Mouse (Mus musculus) neural tube, embryonic 13.5 days (tissue): ENCODE measurements around the gene Gm42417. TPM values are rescaled to one million over a fixed set of nuclear protein-coding genes. Genes with fewer than 3 reads are reported as not detected.

Source experiments
- ATAC-seq: fragments of 200-750 bp; cut with Nextera tagmentation; 2 replicates; pipeline ENCODE4 v1.8.0; 2017; ENCODE audit warnings: low read depth, mild to moderate bottlenecking, moderate TSS enrichment, moderate library complexity
- H3K27ac ChIP-seq: fragments of 300-500 bp; sonication (generic); replicated peaks from 2 replicates; pipeline ENCODE4 v1.5.1; 2015; ENCODE audit warnings: moderate library complexity, mild to moderate bottlenecking, inconsistent platforms
- H3K27me3 ChIP-seq: fragments of 300-500 bp; sonication (generic); 2 replicates; pipeline ENCODE4 v1.6.1; 2015; ENCODE audit warnings: mild to moderate bottlenecking, inconsistent platforms
- H3K36me3 ChIP-seq: fragments of 300-500 bp; sonication (generic); 2 replicates; pipeline ENCODE4 v1.6.1; 2015; ENCODE audit warnings: mild to moderate bottlenecking, inconsistent platforms
- H3K4me1 ChIP-seq: fragments of 300-500 bp; sonication (generic); replicated peaks from 2 replicates; pipeline ENCODE4 v1.6.1; 2015; ENCODE audit warnings: inconsistent platforms
- H3K4me2 ChIP-seq: fragments of 300-500 bp; sonication (generic); 2 replicates; pipeline ENCODE4 v1.6.1; 2015; ENCODE audit warnings: inconsistent platforms, mild to moderate bottlenecking, moderate library complexity
- H3K4me3 ChIP-seq: fragments of 300-500 bp; sonication (generic); 2 replicates; pipeline ENCODE4 v1.5.1; 2015; ENCODE audit warnings: mild to moderate bottlenecking, inconsistent platforms
- H3K9ac ChIP-seq: fragments of 300-500 bp; sonication (generic); 2 replicates; pipeline ENCODE4 v1.6.1; 2015; ENCODE audit warnings: moderate library complexity, mild to moderate bottlenecking, inconsistent platforms
- H3K9me3 ChIP-seq: fragments of 300-500 bp; sonication (generic); 2 replicates; pipeline ENCODE4 v1.6.1; 2016; ENCODE audit warnings: inconsistent platforms
- WGBS: fragments of 180-500 bp; shearing (Covaris S2); methylation state at CpG from one replicate; pipeline ENCODE4 v1.1.7; 2015; 5-methylcytosine and 5-hydroxymethylcytosine counted together
- polyA plus RNA-seq: library from polyadenylated mRNA; unstranded; fragments of >200 nt; fragmentation: Nextera tagmentation; extraction: Ambion mirVana; gene quantifications from 2 replicates; pipeline ENCODE4 v1.2.1, GENCODE M21; 2015

The Gm42417 gene
- polyA plus RNA-seq, 1 experiment from 2014 or later = 0.32 TPM

DNA sequence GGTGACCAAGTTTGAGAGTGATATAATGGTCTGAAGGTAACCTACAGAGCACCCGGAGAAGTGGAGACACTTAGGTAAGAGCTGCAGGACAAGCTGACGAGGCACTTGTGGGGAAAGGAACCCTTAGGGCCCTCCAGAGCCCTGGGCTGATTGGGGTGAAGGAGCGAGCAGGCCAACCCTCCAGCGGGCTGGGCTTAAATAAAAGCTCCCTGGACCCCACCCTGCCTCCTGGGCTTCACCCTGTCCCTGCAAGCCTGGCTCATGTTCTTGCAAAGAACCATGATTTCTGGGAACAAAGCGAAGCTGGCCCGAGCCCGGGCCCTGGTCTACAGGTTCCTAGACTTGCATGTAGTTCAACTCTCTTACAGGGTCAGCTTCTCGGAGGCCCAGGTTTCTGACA is 34.3 kb upstream of the Gm42417 start:
- Histone ChIP-seq H3K4me2 (no peak overlapping the region), H3K9ac (no peak overlapping the region), H3K27ac (no peak overlapping the region), H3K9me3 (no peaks in the 10 kb centered on the region), H3K36me3 (no peaks in the 10 kb centered on the region), H3K4me1 (peaks cover 15% of the 10 kb centered on the region), H3K27me3 (peaks cover 7% of the 10 kb centered on the region; the same call in 1 of the 2 replicates), H3K4me3 (no peak overlapping the region)
- 84% methylated on average over 8 of the region's 8 CpGs for WGBS
- no peak for ATAC-seq

DNA sequence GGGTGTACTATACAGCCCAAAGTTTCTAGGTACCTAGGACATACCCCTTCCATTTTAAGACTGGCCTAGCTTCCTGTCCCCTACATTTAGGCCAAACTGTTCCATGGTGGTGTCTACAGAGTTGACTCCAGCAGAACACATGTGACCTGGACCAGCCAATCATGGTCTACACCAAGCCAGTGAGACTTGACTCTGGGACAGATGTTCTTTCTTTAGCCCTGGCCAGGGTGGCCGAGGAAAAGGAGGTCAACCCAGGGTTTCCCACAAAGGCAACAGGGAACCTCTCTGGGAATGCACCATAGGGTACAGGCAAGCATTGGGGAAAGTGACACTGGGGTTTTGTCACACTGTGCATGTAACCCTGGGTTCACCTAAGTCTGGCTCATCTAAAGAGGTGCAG is 33.5 kb upstream of the Gm42417 start:
- H3K4me3 ChIP-seq = no peak overlapping the region
- WGBS = 69% methylated on average over 1 of the region's 1 CpGs

DNA sequence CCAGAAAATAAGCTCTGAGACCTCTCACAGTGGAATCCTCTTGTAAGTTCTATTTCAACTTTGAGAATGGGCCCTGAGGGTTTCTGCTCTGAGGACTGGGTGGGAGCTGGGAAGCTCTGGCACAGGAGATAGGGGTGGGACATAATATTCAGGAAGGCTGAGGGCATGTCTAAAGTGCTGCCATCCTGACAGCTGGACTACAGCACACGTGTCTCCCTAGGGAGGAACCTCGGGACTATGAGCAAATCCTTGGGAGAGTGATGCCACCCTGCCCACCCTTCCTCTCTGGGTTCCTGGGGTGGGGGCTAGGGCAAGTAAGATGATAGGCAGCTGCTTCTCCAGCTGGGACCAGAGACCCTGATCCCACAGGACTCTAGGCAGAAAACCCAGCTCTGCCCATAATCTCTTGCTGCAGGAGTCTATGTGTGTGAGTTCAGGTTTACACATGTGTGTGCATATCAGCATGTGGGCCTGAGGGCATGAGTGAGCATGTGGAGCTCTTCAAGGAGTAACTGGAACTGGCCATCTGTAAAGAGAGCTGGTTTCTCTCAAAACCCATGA is 33.0 kb upstream of the Gm42417 start:
- ATAC-seq = no peak
- H3K27ac ChIP-seq = no peak overlapping the region
- H3K9me3 ChIP-seq = no peaks in the 10 kb centered on the region
- no peaks in the 10 kb centered on the region for H3K36me3 ChIP-seq
- no peaks in the 10 kb centered on the region; the same call in 1 of the 2 replicates for H3K27me3 ChIP-seq
- no peak overlapping the region for H3K4me2 ChIP-seq
- no peak overlapping the region for H3K9ac ChIP-seq
- H3K4me3 ChIP-seq = no peak overlapping the region
- 54% methylated on average over 2 of the region's 2 CpGs for WGBS
- H3K4me1 ChIP-seq = peaks cover 23% of the 10 kb centered on the region

More for the DNA sequence above, 33.5 kb upstream of the Gm42417 start:
- H3K27me3 ChIP-seq = no peaks in the 10 kb centered on the region; the same call in 1 of the 2 replicates
- H3K36me3 ChIP-seq = no peaks in the 10 kb centered on the region
- peaks cover 23% of the 10 kb centered on the region for H3K4me1 ChIP-seq
- no peaks in the 10 kb centered on the region for H3K9me3 ChIP-seq
- H3K27ac ChIP-seq = no peak overlapping the region
- H3K9ac ChIP-seq = no peak overlapping the region
- no peak overlapping the region for H3K4me2 ChIP-seq
- no peak for ATAC-seq

DNA sequence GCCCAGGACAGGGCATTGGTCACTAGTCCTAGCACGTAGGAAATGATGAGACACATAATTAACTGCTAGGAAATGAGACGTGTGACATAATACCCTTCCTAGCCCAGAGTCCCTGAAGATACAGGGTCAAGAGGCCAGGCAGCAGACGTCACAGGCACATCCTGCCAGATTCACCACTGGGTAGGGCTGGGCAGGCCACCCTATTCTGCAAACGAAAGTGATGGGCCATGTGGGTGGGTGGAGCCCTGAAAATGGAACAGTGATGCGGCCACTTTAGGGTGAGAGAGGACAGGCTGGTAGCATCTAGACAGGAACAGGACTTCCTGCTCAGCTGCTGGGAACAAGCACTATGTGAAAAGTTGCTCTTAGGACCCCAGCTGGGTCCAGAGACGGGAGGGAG is 32.4 kb upstream of the Gm42417 start:
- WGBS = 50% methylated on average over 6 of the region's 6 CpGs
- Histone ChIP-seq H3K4me3 (no peak overlapping the region), H3K9ac (no peak overlapping the region), H3K4me2 (no peak overlapping the region), H3K27ac (no peak overlapping the region), H3K27me3 (no peaks in the 10 kb centered on the region), H3K4me1 (peaks cover 24% of the 10 kb centered on the region), H3K9me3 (no peaks in the 10 kb centered on the region), H3K36me3 (no peaks in the 10 kb centered on the region)
- no peak for ATAC-seq

DNA sequence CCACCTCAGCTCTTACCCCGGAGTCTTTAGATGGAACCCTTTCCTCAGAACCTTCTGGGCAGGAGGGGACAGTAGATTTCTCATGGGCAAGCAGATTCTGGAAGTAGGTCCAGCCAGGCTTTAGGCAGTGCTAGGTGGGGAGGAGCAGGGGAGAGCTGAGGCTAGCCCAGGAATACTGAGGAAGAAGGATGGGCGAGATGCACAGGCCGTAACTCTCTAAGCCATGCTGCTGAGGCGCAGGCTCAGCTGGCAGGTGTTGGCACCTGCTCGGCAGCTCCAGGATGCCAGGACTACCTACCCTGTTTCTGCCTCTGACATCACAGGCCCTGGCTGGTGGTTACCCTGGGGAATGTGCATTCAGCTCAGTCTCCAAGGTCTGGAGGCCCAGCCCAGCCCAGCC is 31.1 kb upstream of the Gm42417 start:
- H3K27ac ChIP-seq = no peak overlapping the region

DNA sequence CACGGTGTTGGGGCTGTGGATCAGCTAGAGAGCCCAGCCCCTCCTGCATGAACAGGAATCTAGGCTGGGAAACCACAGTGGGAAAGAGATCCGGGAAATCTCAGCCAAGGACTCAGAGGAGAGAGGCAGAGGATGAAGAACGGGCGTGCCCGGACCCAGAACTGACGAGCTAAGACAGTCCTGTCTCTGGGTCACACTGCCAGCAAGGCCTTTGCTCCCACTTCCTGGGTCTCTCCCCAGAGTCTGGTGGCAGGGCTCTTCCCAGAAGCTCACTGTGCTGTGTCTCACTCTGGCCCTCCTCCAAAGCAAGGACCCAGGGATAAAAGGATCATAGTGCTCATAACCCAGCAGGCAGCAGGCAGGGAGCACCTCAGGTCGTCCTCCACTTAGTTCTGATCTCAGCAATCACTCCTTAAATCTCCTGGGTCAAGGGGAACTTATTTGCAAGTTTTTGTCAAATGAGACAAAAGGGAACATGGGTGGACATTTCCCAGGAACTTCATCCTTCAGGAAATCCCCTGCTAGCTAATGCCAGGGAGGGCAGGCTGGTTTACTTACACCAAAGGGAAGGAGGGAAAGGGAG is 30.6 kb upstream of the Gm42417 start:
- no peak for ATAC-seq
- no peaks in the 10 kb centered on the region for H3K9me3 ChIP-seq
- WGBS = 39% methylated on average over 7 of the region's 7 CpGs

More for the DNA sequence above, 31.1 kb upstream of the Gm42417 start:
- H3K4me3 ChIP-seq = no peak overlapping the region
- no peaks in the 10 kb centered on the region for H3K9me3 ChIP-seq
- ATAC-seq = no peak
- peaks cover 28% of the 10 kb centered on the region for H3K4me1 ChIP-seq
- no peaks in the 10 kb centered on the region for H3K36me3 ChIP-seq
- WGBS = 93% methylated on average over 5 of the region's 5 CpGs
- H3K27me3 ChIP-seq = no peaks in the 10 kb centered on the region
- no peak overlapping the region for H3K4me2 ChIP-seq
- no peak overlapping the region for H3K9ac ChIP-seq

DNA sequence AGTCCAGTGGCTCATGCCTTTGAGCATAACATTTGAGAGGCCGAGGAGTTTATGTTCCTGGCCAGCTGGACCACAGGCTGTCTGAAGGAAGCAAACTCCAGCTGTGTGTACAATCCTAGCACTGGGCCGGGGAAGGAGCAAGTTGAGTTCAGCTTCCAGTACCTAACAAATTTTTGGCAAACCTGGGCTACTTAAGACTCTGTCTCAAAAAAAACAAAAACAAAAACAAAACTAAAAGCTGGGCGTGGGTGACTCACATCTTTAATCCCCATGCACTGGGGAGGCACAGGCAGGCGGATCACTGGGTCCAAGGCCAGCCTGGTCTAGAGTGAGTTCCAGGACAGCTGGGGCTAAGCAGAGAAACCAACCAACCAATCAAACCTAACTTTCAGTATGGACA is 29.5 kb upstream of the Gm42417 start:
- no peak for ATAC-seq

More for the DNA sequence above, 30.6 kb upstream of the Gm42417 start:
- no peaks in the 10 kb centered on the region for H3K36me3 ChIP-seq
- peaks cover 27% of the 10 kb centered on the region for H3K4me1 ChIP-seq
- no peaks in the 10 kb centered on the region for H3K27me3 ChIP-seq
- H3K4me3 ChIP-seq = no peak overlapping the region
- no peak overlapping the region for H3K4me2 ChIP-seq
- H3K27ac ChIP-seq = no peak overlapping the region
- no peak overlapping the region for H3K9ac ChIP-seq

DNA sequence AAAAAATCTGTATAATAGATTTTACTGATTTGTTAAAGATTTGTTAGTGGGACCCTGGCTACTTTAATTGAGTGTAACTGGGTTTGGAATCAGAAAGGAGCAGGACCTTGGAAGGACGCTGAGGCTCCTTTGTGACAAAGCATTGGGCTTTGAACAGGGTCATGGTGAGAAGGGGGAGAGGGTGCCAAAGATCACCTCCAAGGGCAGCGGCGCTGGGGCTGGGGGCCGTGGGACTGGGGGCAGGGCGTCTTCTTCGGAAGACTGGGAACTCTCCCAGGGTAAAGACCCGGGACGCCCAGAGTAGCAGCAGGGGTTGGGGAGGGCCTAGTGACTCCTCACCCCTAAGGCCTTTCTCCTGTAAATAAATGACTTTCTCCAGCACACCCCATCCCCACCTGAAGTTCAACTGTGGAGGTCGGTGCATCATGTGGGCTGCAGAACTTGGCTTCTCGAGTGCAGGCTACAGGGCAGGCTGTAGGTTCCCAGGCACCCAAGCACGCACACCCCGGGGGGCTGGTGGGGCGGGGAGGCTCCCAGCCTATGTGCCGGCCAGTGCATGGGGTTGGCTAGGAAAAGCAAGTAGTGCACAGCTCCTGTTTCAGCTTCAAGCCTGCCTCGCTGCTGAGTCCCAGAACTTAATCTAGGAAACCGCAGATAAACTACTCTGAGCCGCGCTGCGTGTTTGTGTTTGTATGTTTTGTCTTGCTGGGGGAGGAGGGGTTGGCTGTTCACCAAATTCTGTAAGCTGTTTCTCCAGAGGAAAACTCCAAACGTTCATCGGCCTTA is 28.8 kb upstream of the Gm42417 start:
- ATAC-seq = no peak
- 55% methylated on average over 21 of the region's 21 CpGs for WGBS
- Histone ChIP-seq H3K36me3 (no peaks in the 10 kb centered on the region), H3K4me3 (no peak overlapping the region), H3K27me3 (no peaks in the 10 kb centered on the region), H3K9me3 (no peaks in the 10 kb centered on the region), H3K9ac (no peak overlapping the region), H3K4me2 (no peak overlapping the region), H3K27ac (no peak overlapping the region), H3K4me1 (peaks cover 22% of the 10 kb centered on the region; the same call in 1 of the 2 replicates)

More for the DNA sequence above, 29.5 kb upstream of the Gm42417 start:
- Histone ChIP-seq H3K9ac (no peak overlapping the region), H3K36me3 (no peaks in the 10 kb centered on the region), H3K4me2 (no peak overlapping the region), H3K27ac (no peak overlapping the region), H3K27me3 (no peaks in the 10 kb centered on the region), H3K4me1 (peaks cover 22% of the 10 kb centered on the region; the same call in 1 of the 2 replicates), H3K4me3 (no peak overlapping the region), H3K9me3 (no peaks in the 10 kb centered on the region)
- 78% methylated on average over 4 of the region's 4 CpGs for WGBS

DNA sequence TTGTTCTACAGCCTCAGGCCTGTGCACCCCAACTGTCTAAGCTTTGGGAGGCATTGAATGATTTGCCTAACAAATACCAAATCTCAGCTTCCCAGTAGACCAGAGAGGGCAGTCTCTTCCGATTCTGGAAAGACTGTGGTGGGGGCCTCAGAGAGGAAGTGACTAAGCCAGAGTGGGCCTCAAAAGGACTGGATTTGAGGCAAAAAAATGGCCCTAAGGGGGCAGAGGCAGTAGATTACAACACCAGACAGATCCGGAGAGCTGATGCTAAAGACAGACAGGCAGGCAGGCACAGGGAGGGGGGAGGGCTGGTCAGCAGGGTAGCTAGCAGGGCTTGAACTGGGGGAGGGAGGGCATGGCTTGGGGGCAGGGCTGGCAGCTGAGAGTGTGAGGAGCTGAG is 27.2 kb upstream of the Gm42417 start:
- Histone ChIP-seq H3K27me3 (no peaks in the 10 kb centered on the region), H3K27ac (no peak overlapping the region), H3K4me3 (no peak overlapping the region), H3K9me3 (no peaks in the 10 kb centered on the region), H3K4me2 (no peak overlapping the region), H3K36me3 (no peaks in the 10 kb centered on the region), H3K9ac (no peak overlapping the region), H3K4me1 (peaks cover 15% of the 10 kb centered on the region; the same call in 1 of the 2 replicates)
- WGBS = 15% methylated on average over 2 of the region's 2 CpGs
- ATAC-seq = no peak

DNA sequence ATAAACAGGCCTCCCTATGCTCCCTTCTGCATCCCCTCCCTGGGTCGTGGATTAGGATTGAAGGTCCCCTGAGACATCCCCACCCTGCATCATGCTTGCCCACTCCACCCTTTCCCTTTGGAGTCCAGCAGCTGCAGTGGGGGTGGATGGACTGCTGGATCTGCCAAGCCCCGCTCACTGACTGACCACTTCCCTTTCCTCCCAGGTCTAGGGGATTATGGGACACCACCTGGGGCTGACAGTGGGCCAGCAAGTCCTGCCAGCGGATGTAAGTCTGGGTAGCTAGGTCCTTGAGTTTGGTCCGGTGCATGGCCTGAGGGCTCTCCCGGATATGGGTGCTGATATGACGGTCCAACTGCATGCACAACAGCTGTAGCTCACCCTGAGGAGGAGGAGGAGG is 24.9 kb upstream of the Gm42417 start:
- H3K36me3 ChIP-seq = no peaks in the 10 kb centered on the region
- H3K4me2 ChIP-seq = no peak overlapping the region
- H3K9me3 ChIP-seq = no peaks in the 10 kb centered on the region
- peaks cover 24% of the 10 kb centered on the region for H3K4me1 ChIP-seq
- no peak for ATAC-seq
- no peaks in the 10 kb centered on the region for H3K27me3 ChIP-seq
- WGBS = 84% methylated on average over 6 of the region's 6 CpGs
- H3K9ac ChIP-seq = no peak overlapping the region
- H3K27ac ChIP-seq = no peak overlapping the region
- H3K4me3 ChIP-seq = no peak overlapping the region

DNA sequence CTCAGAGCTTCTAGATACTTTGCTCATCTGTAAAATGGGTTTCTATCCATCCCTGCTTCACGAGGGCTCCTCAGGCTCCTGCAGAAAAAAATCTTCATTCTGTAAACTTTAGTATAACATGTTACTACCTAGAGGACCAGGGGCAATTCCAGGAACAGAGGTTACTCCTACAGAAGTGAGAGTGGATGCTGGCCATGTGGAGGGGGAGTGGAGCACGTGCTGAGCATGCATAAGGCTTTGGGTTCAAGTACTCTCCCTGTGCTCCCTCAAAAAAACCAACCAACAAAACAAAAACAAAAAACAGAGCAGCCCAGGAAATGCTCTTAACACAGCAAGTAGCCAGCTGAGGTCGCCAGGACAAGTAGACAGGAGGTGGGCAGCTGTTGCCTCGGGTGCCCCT is 24.4 kb upstream of the Gm42417 start:
- peaks cover 28% of the 10 kb centered on the region for H3K4me1 ChIP-seq
- ATAC-seq = no peak
- no peaks in the 10 kb centered on the region for H3K9me3 ChIP-seq
- H3K4me3 ChIP-seq = no peak overlapping the region
- H3K9ac ChIP-seq = no peak overlapping the region
- H3K36me3 ChIP-seq = no peaks in the 10 kb centered on the region
- no peaks in the 10 kb centered on the region for H3K27me3 ChIP-seq
- WGBS = 65% methylated on average over 4 of the region's 4 CpGs
- no peak overlapping the region for H3K27ac ChIP-seq
- H3K4me2 ChIP-seq = no peak overlapping the region

DNA sequence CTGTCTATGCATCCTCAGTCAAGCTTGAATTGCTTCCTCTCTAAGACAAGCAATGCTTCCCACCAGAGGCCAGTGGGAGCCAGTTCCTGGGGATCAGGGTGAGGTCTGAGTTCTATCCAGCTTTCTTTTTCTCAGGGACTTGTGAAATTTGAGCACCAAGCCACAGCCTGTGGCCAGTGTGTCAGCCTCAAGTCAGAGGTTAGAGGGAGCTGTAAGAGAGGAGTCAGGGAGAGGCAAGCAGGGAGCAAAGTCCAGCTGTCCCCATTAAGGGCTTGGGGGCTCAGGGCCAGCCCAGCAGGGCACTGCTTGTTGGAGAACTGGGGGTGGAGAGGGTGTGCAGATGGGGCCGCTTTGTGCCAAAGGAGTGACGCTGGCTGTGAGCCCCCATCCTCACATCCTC is 24.0 kb upstream of the Gm42417 start:
- ATAC-seq = no peak
- Histone ChIP-seq H3K4me2 (no peak overlapping the region), H3K4me1 (peaks cover 27% of the 10 kb centered on the region), H3K36me3 (no peaks in the 10 kb centered on the region), H3K4me3 (no peak overlapping the region), H3K27me3 (no peaks in the 10 kb centered on the region), H3K27ac (no peak overlapping the region), H3K9me3 (no peaks in the 10 kb centered on the region), H3K9ac (no peak overlapping the region)
- WGBS = 77% methylated on average over 2 of the region's 2 CpGs
